Comparison of ENCODE assay signal across 26 mouse cellular contexts in the genomic region with DNA sequence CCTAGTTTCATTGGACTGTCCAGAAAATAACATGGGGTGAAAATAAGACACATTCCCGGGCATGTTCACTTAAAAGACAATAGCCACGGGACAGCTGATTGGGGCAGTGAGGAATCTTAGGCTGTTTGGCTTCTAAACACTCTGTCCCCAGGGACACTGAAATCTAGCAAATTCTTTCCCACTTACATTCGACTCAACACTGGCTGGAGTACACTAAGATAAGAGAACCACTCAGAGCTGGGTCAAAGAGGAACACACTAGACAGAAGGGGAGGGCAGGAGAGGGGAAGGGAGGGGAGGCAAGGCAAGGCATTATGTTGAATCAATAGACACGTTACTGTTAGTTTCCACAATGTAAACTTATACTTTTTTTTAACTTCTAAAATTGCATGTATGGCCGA. TPM values are rescaled to one million over a fixed set of nuclear protein-coding genes. Genes with fewer than 3 reads are reported as not detected.
DNase-seq lines count a peak whose midpoint lies in the region; ATAC-seq and TF ChIP-seq lines count a peak whose summit lies in the region.
"Had no signal": no experiment of that assay in that cellular context is flagged by ENCODE, and none has a peak within 500 bp of the region (broad histone marks: within the 10 kb centered on the region; RNA-seq: fewer than 3 reads in every experiment).

No protein-coding gene starts in this region.

- no peak overlapping the region for H3K4me3 ChIP-seq in heart, adult 2 months
- H3K4me3 ChIP-seq in lung, postnatal 0 days (ENCODE audit: low read depth, low read length) = no peak overlapping the region
- H3K4me3 ChIP-seq in heart, embryonic 11.5 days (ENCODE audit: low read depth, low read length) = no peak overlapping the region
- H3K4me3 ChIP-seq: embryonic facial prominence, embryonic 10.5 days; forebrain, embryonic 12.5 days; kidney, embryonic 15.5 days; lung, embryonic 15.5 days; midbrain, embryonic 10.5 days had no signal

- no peaks in the 10 kb centered on the region for H3K27me3 ChIP-seq in heart, adult 2 months (ENCODE audit: control insufficient read depth, insufficient read depth, low read length)
- no peaks in the 10 kb centered on the region for H3K27me3 ChIP-seq in lung, postnatal 0 days (replicated peaks; ENCODE audit: insufficient read depth, low read length)
- H3K27me3 ChIP-seq in heart, embryonic 11.5 days (ENCODE audit: control insufficient read depth, insufficient read depth, low read length) = no peaks in the 10 kb centered on the region
- H3K27me3 ChIP-seq: forebrain, embryonic 12.5 days; kidney, embryonic 15.5 days; lung, embryonic 15.5 days had no signal

- ATAC-seq in lung, postnatal 0 days = peak; percentile 80
- ATAC-seq in heart, embryonic 11.5 days (replicated peaks; ENCODE audit: insufficient number of reproducible peaks, low FRiP score, low TSS enrichment) = peak; percentile 62; the same call in 1 of the 2 replicates
- no peak for ATAC-seq in megakaryocyte-erythroid progenitor cell, adult 5-6 weeks (replicated peaks; ENCODE audit: low FRiP score, low TSS enrichment, poor library complexity, severe bottlenecking)
- ATAC-seq: hindbrain, embryonic 16.5 days; intestine, embryonic 16.5 days had no signal

- H3K4me2 ChIP-seq in lung, postnatal 0 days (replicated peaks; ENCODE audit: low read depth, low read length) = no peak overlapping the region
- H3K4me2 ChIP-seq in heart, embryonic 11.5 days = no peak overlapping the region
- H3K4me2 ChIP-seq: forebrain, embryonic 12.5 days; kidney, embryonic 15.5 days; lung, embryonic 15.5 days had no signal

- no peak for TF ChIP-seq EP300 in heart, adult 2 months (IDR thresholded peaks at IDR 0.05; ENCODE audit: insufficient read depth, low read depth, low read length)
- TF ChIP-seq EP300 in lung, postnatal 0 days (IDR thresholded peaks at IDR 0.05) = 0 out of 2 replicates have a peak, but pooled peaks have one; percentile 51

- intact Hi-C loops in heart, adult 2 months (cut with DNase I) = no loop called here
- intact Hi-C loops in heart, postnatal 10 days (cut with DNase I) = no loop called here

- peak; percentile 44 to 66 for DNase-seq in heart, adult 18-20 months
- no peak for DNase-seq in heart, adult 2 months
- DNase-seq in lung, postnatal 0 days (ENCODE audit: low spot score) = peak; percentile 72
- DNase-seq in lung, postnatal 4 days = no peak
- DNase-seq in heart, postnatal 10 days = peak; percentile 70 to 72
- no peak for DNase-seq in embryo, embryonic 9.5 days (ENCODE audit: extremely low spot score)
- DNase-seq: cerebellum, adult 2 months; cerebellum, postnatal 36 days; liver; thymus, adult 2 months had no signal

- no peaks in the 10 kb centered on the region for H3K79me2 ChIP-seq in heart, adult 2 months (replicated peaks; ENCODE audit: control insufficient read depth, insufficient read depth, low read length)

- TF ChIP-seq POLR2A in heart, adult 2 months (IDR thresholded peaks at IDR 0.05; ENCODE audit: insufficient read depth, low read depth, low read length) = no peak

- no peak for TF ChIP-seq CTCF in heart, adult 2 months (IDR thresholded peaks at IDR 0.05)
- TF ChIP-seq CTCF in lung, postnatal 0 days (IDR thresholded peaks at IDR 0.05) = no peak

- H3K36me3 ChIP-seq in heart, adult 2 months (ENCODE audit: control insufficient read depth, insufficient read depth, low read length) = no peaks in the 10 kb centered on the region
- H3K36me3 ChIP-seq in lung, postnatal 0 days (ENCODE audit: insufficient read depth, low read length) = no peaks in the 10 kb centered on the region
- no peaks in the 10 kb centered on the region; the same call in 1 of the 2 replicates for H3K36me3 ChIP-seq in heart, embryonic 11.5 days (ENCODE audit: control insufficient read depth, insufficient read depth, low read length)
- H3K36me3 ChIP-seq: forebrain, embryonic 12.5 days; lung, embryonic 15.5 days had no signal

- no peaks in the 10 kb centered on the region for H3K9me3 ChIP-seq in lung, postnatal 0 days (ENCODE audit: low read length)
- no peaks in the 10 kb centered on the region for H3K9me3 ChIP-seq in heart, embryonic 11.5 days (replicated peaks; ENCODE audit: control insufficient read depth, low read length)
- H3K9me3 ChIP-seq: embryonic facial prominence, embryonic 10.5 days; forebrain, embryonic 12.5 days; G1E; kidney, embryonic 15.5 days; lung, embryonic 15.5 days; midbrain, embryonic 10.5 days had no signal

- 11% methylated on average over 5 of the region's 5 CpGs for WGBS in heart, adult 2 months
- 29% methylated on average over 5 of the region's 5 CpGs for WGBS in lung, postnatal 0 days
- 24% methylated on average over 5 of the region's 5 CpGs for WGBS in heart, embryonic 11.5 days (ENCODE audit: insufficient replicate concordance)

- no peak overlapping the region; the same call in 1 of the 2 replicates for H3K27ac ChIP-seq in heart, adult 2 months
- H3K27ac ChIP-seq in lung, postnatal 0 days (ENCODE audit: low read length) = no peak overlapping the region
- H3K27ac ChIP-seq in heart, embryonic 11.5 days (ENCODE audit: low read depth, low read length) = peak overlapping the region; percentile 70
- H3K27ac ChIP-seq: embryonic facial prominence, embryonic 10.5 days; forebrain, embryonic 12.5 days; kidney, embryonic 15.5 days; lung, embryonic 15.5 days; midbrain, embryonic 10.5 days had no signal

- H3K9ac ChIP-seq in heart, adult 2 months (ENCODE audit: low read depth, low read length) = no peak overlapping the region
- no peak overlapping the region for H3K9ac ChIP-seq in lung, postnatal 0 days (replicated peaks; ENCODE audit: low read depth)
- H3K9ac ChIP-seq in heart, embryonic 11.5 days (ENCODE audit: low read depth, low read length) = no peak overlapping the region
- H3K9ac ChIP-seq: forebrain, embryonic 12.5 days; kidney, embryonic 15.5 days; lung, embryonic 15.5 days had no signal

- H3K4me1 ChIP-seq in heart, adult 2 months (ENCODE audit: control insufficient read depth, insufficient read depth, low read length) = no peaks in the 10 kb centered on the region; the same call in 1 of the 2 replicates
- H3K4me1 ChIP-seq in lung, postnatal 0 days (ENCODE audit: insufficient read depth, low read depth, low read length) = no peaks in the 10 kb centered on the region
- peaks cover 6% of the 10 kb centered on the region; the same call in 1 of the 2 replicates for H3K4me1 ChIP-seq in heart, embryonic 11.5 days (ENCODE audit: control insufficient read depth, insufficient read depth, low read length)
- H3K4me1 ChIP-seq: embryonic facial prominence, embryonic 10.5 days; forebrain, embryonic 12.5 days; kidney, embryonic 15.5 days; lung, embryonic 15.5 days; midbrain, embryonic 10.5 days had no signal

RNA-seq across cellular contexts. Expression of gene Arsg, which starts 12.6 kb away (rescaled TPM):
- 1 to 10 TPM; 1.4 to 2.1 TPM for total RNA-seq in heart, adult 18-20 months (2021)
- 1 to 10 TPM; 1.2 to 1.3 TPM for total RNA-seq in heart, adult 2 months (2021)
- polyA plus RNA-seq in heart, adult 2 months (2012; rRNA removed) = 1.5 and 1.8 TPM in 2 replicates
- polyA plus RNA-seq in lung, postnatal 0 days (2015; fragmentation: Nextera tagmentation; extraction: Ambion mirVana) = 6.6 and 7.1 TPM in 2 replicates
- 4.2 and 5.1 TPM in 2 replicates for polyA plus RNA-seq in heart, embryonic 11.5 days (2014; fragmentation: Nextera tagmentation; extraction: Ambion mirVana)
- 1 to 10 TPM; 4.3 to 4.4 TPM for total RNA-seq in heart, postnatal 10 days (2021)
- 7.3 and 9.3 TPM in 2 replicates for total RNA-seq in megakaryocyte-erythroid progenitor cell, adult 5-6 weeks (2014; fragmentation: Nextera tagmentation)
- 4.1 and 4.7 TPM in 2 replicates for total RNA-seq in megakaryocyte-erythroid progenitor cell, adult 5-6 weeks (2017)

RNA-seq across cellular contexts. Expression of gene Slc16a6, which starts 12.8 kb away (rescaled TPM):
- 1 to 10 TPM; 7.3 to 9.2 TPM for total RNA-seq in heart, adult 18-20 months (2021)
- total RNA-seq in heart, adult 2 months (2021) = 1 to 10 TPM; 4.9 to 8.2 TPM
- polyA plus RNA-seq in heart, adult 2 months (2012; rRNA removed) = 1.8 and 2.1 TPM in 2 replicates
- polyA plus RNA-seq in lung, postnatal 0 days (2015; fragmentation: Nextera tagmentation; extraction: Ambion mirVana) = 1.8 and 2.3 TPM in 2 replicates
- polyA plus RNA-seq in heart, embryonic 11.5 days (2014; fragmentation: Nextera tagmentation; extraction: Ambion mirVana) = 10.2 and 12.7 TPM in 2 replicates
- 10 to 100 TPM; 13.9 to 14.6 TPM for total RNA-seq in heart, postnatal 10 days (2021)
- 40.6 and 46.9 TPM in 2 replicates for total RNA-seq in megakaryocyte-erythroid progenitor cell, adult 5-6 weeks (2014; fragmentation: Nextera tagmentation)
- total RNA-seq in megakaryocyte-erythroid progenitor cell, adult 5-6 weeks (2017) = 16.5 and 20.6 TPM in 2 replicates

RNA-seq across cellular contexts. Expression of gene Amz2, which starts 34.8 kb away (rescaled TPM):
- 10 to 100 TPM; 51.9 to 53.8 TPM for total RNA-seq in heart, adult 18-20 months (2021)
- total RNA-seq in heart, adult 2 months (2021) = 10 to 100 TPM; 50.2 to 57.5 TPM
- polyA plus RNA-seq in heart, adult 2 months (2012; rRNA removed) = 52.4 and 99.9 TPM in 2 replicates
- polyA plus RNA-seq in lung, postnatal 0 days (2015; fragmentation: Nextera tagmentation; extraction: Ambion mirVana) = 23.6 and 28.8 TPM in 2 replicates
- polyA plus RNA-seq in heart, embryonic 11.5 days (2014; fragmentation: Nextera tagmentation; extraction: Ambion mirVana) = 37.6 and 38.8 TPM in 2 replicates
- total RNA-seq in heart, postnatal 10 days (2021) = 10 to 100 TPM; 42.9 to 46.8 TPM
- total RNA-seq in megakaryocyte-erythroid progenitor cell, adult 5-6 weeks (2014; fragmentation: Nextera tagmentation) = 50.3 and 51.7 TPM in 2 replicates
- 79.1 and 90.9 TPM in 2 replicates for total RNA-seq in megakaryocyte-erythroid progenitor cell, adult 5-6 weeks (2017)

RNA-seq across cellular contexts. Expression of gene 9930022D16Rik, which starts 46.9 kb away (rescaled TPM):
- total RNA-seq in heart, adult 18-20 months (2021) = not detected
- total RNA-seq in heart, adult 2 months (2021) = not detected
- polyA plus RNA-seq in heart, adult 2 months (2012; rRNA removed) = not detected in 2 replicates
- 0.07 TPM in 1 of 2 replicates, not detected in the other for polyA plus RNA-seq in lung, postnatal 0 days (2015; fragmentation: Nextera tagmentation; extraction: Ambion mirVana)
- polyA plus RNA-seq in heart, embryonic 11.5 days (2014; fragmentation: Nextera tagmentation; extraction: Ambion mirVana) = 0.11 TPM in 1 of 2 replicates, not detected in the other
- total RNA-seq in heart, postnatal 10 days (2021) = not detected
- total RNA-seq in megakaryocyte-erythroid progenitor cell, adult 5-6 weeks (2014; fragmentation: Nextera tagmentation) = 0.12 TPM in 1 of 2 replicates, not detected in the other
- 1.2 TPM in 1 of 2 replicates, not detected in the other for total RNA-seq in megakaryocyte-erythroid progenitor cell, adult 5-6 weeks (2017)
- total RNA-seq: gastrocnemius, adult 8-10 months; granulocyte monocyte progenitor cell, adult 5-6 weeks; layer of hippocampus, adult 18-20 months; left cerebral cortex, postnatal 36 days had no signal
- polyA plus RNA-seq: cerebellum, adult 2 months; embryonic facial prominence, embryonic 10.5 days; forebrain, embryonic 12.5 days; G1E; hindbrain, embryonic 16.5 days; intestine, embryonic 16.5 days; kidney, embryonic 15.5 days; lung, embryonic 15.5 days; midbrain, embryonic 10.5 days; stomach, embryonic 16.5 days; thymus, adult 2 months; urinary bladder, adult 2 months had no signal

Comparison
In these comparisons a context has a peak if more than half of its experiments do, and no peak if none do; other contexts are left out.
1. DNase-seq: peak in heart, adult 18-20 months (2 of 2), lung, postnatal 0 days (single experiment) and heart, postnatal 10 days (2 of 2); none in heart, adult 2 months (0 of 2), lung, postnatal 4 days (0 of 2) and embryo, embryonic 9.5 days (single experiment).